Mouse (Mus musculus): Measurements from ENCODE around the gene Entpd8. TPM values are rescaled to one million over a fixed set of nuclear protein-coding genes. Genes with fewer than 3 reads are reported as not detected.

Entpd8 gene
- polyA plus RNA-seq, 1 experiment from 2014 or later = not detected

DNA sequence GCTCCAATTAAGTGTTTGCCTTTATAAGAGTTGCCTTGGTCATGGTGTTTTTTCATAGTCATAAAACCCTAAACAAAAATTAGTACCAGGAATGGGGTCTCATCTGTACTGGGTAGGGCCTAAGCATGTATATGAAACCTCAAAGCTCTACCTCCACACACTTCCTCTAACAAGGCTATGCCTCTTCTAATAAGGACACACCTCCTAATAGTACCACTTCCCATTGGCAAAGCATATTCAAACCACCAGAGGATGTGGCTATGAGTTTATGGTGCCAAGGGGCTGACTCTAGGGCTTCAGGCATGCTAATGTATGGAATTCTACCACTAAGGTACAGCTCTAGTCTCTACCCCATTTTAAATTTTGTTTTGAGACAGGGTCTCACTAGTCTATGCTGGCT, 14.6 kb upstream of the Entpd8 start:
- Histone ChIP-seq H3K36me3 (peaks cover 21% of the 10 kb centered on the region), H3K9ac (replicated peaks) (no peak overlapping the region), H3K27ac (replicated peaks) (no peak overlapping the region), H3K4me1 (no peaks in the 10 kb centered on the region), H3K27me3 (no peaks in the 10 kb centered on the region), H3K9me3 (no peaks in the 10 kb centered on the region), H3K4me2 (replicated peaks) (no peak overlapping the region), H3K4me3 (no peak overlapping the region)
- no peak for ATAC-seq (replicated peaks)

DNA sequence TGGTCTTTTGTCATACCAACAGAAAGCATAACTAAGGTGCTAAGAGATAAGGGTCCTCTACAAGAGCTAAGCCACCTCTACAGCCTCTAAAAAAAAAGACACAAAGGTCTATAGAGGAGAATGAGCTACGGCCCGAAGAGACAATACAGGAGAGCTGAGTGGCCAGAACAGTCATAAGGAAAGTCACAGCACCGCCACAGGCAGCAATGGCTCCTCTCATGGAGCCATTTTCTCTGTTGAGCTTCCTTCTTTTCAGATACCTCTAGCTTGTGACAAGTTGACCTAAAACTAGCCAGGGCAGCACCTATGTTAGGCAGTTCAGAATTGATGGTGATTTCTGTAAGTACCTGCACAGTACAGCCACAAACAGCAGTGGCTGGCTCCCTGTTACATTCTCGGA, 13.6 kb upstream of the Entpd8 start:
- Histone ChIP-seq H3K27ac (replicated peaks) (no peak overlapping the region), H3K4me3 (no peak overlapping the region), H3K36me3 (peaks cover 15% of the 10 kb centered on the region), H3K27me3 (no peaks in the 10 kb centered on the region), H3K9me3 (no peaks in the 10 kb centered on the region), H3K4me1 (no peaks in the 10 kb centered on the region), H3K4me2 (replicated peaks) (no peak overlapping the region), H3K9ac (replicated peaks) (no peak overlapping the region)
- no peak for ATAC-seq (replicated peaks)
- WGBS = 75% methylated on average over 4 of the region's 4 CpGs

DNA sequence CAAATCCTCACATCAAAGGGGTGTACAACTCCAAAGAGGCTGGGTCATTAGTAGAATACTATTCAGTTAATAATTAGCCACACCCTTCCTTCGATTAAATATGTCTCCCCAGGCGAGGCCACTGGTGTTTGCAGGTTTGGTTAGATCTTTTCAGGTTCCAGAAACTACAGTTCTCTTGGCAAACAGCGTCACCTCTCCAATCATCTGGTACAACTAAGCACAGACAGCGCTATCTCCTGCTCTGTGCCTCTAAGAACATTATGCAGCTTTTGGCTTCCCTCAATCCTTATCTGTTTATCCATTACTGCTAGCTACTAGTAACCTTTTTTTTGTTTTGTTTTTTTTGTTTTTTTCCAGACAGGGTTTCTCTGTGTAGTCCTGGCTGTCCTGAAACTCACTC, 10.6 kb upstream of the Entpd8 start:
- Histone ChIP-seq H3K27me3 (no peaks in the 10 kb centered on the region), H3K4me2 (replicated peaks) (no peak overlapping the region), H3K4me3 (no peak overlapping the region), H3K36me3 (no peaks in the 10 kb centered on the region), H3K9me3 (no peaks in the 10 kb centered on the region), H3K9ac (replicated peaks) (no peak overlapping the region), H3K4me1 (no peaks in the 10 kb centered on the region), H3K27ac (replicated peaks) (no peak overlapping the region)
- 62% methylated on average over 4 of the region's 4 CpGs for WGBS
- ATAC-seq (replicated peaks) = no peak

DNA sequence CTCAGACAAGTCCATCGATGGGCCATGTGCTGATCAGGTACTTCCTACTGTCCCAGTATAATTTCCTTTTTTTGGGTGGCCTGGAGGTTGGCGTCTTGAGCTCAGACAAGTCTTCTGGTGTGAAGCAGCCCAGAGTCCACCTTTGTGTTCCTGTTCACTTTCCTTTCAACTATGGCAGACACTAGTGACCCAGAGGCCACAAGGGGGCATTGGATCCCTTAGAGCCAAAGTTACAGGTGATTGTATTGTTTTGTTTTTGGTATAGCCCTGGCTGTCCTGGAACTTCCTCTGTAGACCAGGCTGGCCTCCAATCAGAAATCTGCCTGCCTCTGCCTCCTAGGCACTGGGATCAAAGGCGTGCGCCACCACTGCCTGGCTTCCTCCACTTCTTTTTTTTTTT, 7.7 kb upstream of the Entpd8 start:
- H3K4me1 ChIP-seq = no peaks in the 10 kb centered on the region
- H3K27ac ChIP-seq (replicated peaks) = no peak overlapping the region
- H3K9ac ChIP-seq (replicated peaks) = no peak overlapping the region
- no peaks in the 10 kb centered on the region for H3K36me3 ChIP-seq
- 87% methylated on average over 4 of the region's 4 CpGs for WGBS
- no peak for ATAC-seq (replicated peaks)
- no peaks in the 10 kb centered on the region for H3K9me3 ChIP-seq
- no peak overlapping the region for H3K4me3 ChIP-seq
- H3K4me2 ChIP-seq (replicated peaks) = no peak overlapping the region
- no peaks in the 10 kb centered on the region for H3K27me3 ChIP-seq

DNA sequence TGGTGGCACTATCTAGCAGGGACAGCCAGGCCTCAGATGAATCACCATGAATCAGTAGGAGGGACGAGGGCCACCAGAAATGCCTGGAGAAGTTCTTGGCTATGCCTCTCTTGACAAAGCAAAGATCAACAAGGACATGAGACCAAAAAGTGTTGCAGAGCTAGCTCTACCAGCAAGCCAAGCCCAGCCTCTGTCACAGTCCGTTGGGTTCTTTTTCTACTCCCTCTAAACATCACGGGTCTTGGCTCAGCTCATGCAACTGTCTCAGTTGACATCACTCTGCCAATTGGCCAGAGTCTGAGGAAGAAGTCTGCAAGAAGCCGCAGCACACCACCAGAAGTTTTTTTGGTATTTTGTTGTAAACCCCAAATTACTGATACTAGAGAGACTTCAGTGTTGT, 4.6 kb upstream of the Entpd8 start:
- ATAC-seq (replicated peaks) = no peak
- H3K4me3 ChIP-seq = no peak overlapping the region
- no peaks in the 10 kb centered on the region for H3K36me3 ChIP-seq
- no peak overlapping the region for H3K9ac ChIP-seq (replicated peaks)
- no peaks in the 10 kb centered on the region for H3K27me3 ChIP-seq
- H3K4me2 ChIP-seq (replicated peaks) = no peak overlapping the region
- 72% methylated on average over 4 of the region's 4 CpGs for WGBS
- H3K9me3 ChIP-seq = no peaks in the 10 kb centered on the region
- no peak overlapping the region for H3K27ac ChIP-seq (replicated peaks)
- no peaks in the 10 kb centered on the region for H3K4me1 ChIP-seq

DNA sequence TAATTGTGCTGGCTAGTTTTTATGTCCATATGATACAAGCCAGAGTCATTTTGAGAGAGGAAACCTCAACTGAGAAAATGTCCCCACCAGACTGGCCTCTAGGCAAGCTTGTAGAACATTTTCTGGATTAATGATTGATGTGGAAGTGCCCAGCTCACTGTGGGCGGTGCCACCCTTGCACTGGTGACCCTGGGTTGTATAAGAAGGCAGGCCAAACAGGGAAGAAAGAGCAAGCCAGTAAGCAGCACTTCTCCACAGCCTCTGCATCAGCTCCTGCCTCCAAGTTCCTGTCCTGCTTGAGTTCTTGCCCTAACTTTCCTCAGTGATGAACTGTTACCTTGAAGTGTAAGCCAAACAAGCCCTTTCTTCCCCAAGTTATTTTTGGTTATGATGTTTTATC, 1.1 kb upstream of the Entpd8 start:
- H3K36me3 ChIP-seq = no peaks in the 10 kb centered on the region
- H3K4me1 ChIP-seq = no peaks in the 10 kb centered on the region
- no peak overlapping the region for H3K4me3 ChIP-seq
- no peaks in the 10 kb centered on the region for H3K27me3 ChIP-seq
- H3K9me3 ChIP-seq = no peaks in the 10 kb centered on the region
- no peak overlapping the region for H3K4me2 ChIP-seq (replicated peaks)
- H3K9ac ChIP-seq (replicated peaks) = no peak overlapping the region
- H3K27ac ChIP-seq (replicated peaks) = no peak overlapping the region
- WGBS = 75% methylated on average over 1 of the region's 1 CpGs
- no peak for ATAC-seq (replicated peaks)

DNA sequence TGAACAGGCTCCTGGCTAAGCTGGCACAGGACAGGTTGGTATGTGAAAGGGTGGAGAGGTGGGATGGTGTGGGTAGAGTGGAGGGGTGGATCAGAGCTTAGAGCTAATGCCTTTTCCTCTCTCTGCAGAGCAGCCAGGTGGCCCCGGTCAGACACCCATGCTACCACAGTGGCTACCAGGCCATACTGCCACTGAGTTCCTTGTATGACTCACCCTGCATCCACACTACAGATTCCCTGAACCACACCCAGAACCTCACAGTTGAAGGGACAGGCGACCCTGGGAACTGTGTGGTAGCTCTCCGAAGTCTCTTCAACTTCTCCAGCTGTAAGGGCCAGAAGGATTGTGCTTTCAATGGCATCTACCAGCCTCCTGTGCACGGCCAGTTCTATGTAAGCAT, 3.6 kb downstream of the Entpd8 start:
- no peaks in the 10 kb centered on the region for H3K9me3 ChIP-seq
- no peak overlapping the region for H3K4me3 ChIP-seq
- no peak overlapping the region for H3K4me2 ChIP-seq (replicated peaks)
- H3K27me3 ChIP-seq = no peaks in the 10 kb centered on the region
- no peak overlapping the region for H3K27ac ChIP-seq (replicated peaks)
- H3K9ac ChIP-seq (replicated peaks) = no peak overlapping the region
- H3K36me3 ChIP-seq = no peaks in the 10 kb centered on the region
- no peaks in the 10 kb centered on the region for H3K4me1 ChIP-seq
- whole genome bisulfite sequencing = 83% methylated on average over 4 of the region's 4 CpGs
- ATAC-seq (replicated peaks) = no peak

DNA sequence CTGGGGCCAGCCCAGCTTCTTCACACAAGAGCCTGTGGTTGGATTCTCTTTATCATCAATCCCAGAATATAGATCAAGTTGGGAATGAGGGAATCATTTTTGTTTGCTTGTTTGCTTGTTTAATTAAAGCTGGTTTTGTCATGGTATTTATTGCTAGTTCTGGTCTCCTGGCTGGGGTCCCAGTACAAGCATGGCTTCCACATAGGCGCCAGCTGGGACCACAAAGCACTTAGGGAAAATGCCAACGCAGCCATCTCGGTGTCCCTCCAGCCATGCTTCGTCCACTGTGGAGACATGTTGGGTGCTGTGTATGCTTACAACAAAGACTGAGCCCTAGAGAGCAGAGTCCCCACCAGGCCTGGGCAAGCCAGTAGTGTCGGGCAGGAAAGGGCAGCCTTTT, 5.5 kb downstream of the Entpd8 start:
- Histone ChIP-seq H3K27me3 (no peaks in the 10 kb centered on the region), H3K4me3 (no peak overlapping the region), H3K4me2 (replicated peaks) (no peak overlapping the region), H3K9ac (replicated peaks) (no peak overlapping the region), H3K4me1 (no peaks in the 10 kb centered on the region), H3K36me3 (no peaks in the 10 kb centered on the region), H3K27ac (replicated peaks) (no peak overlapping the region), H3K9me3 (no peaks in the 10 kb centered on the region)
- ATAC-seq (replicated peaks) = no peak
- 77% methylated on average over 5 of the region's 5 CpGs for WGBS

DNA sequence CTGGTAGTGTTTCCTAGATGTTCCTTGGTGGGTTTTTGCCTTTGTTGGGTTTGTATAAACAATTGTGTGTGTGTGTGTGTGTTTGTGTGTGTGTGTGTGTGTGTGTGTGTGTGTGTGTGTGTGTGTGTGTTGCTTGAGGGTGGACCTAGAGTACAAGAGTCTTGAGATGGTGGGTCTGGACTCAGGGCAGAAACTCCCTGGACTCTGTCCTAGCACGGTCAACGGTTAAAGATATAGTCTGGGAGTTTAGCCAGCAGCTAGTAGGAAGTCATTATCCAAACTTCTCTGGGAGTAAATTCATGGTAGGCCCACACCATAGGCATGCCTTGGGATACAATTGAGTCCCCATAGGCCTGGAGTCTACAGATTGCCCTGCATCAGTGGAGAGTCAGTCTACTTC, 7.7 kb downstream of the Entpd8 start:
- Histone ChIP-seq H3K4me2 (replicated peaks) (no peak overlapping the region), H3K36me3 (no peaks in the 10 kb centered on the region), H3K27me3 (no peaks in the 10 kb centered on the region), H3K9ac (replicated peaks) (no peak overlapping the region), H3K4me3 (no peak overlapping the region), H3K9me3 (no peaks in the 10 kb centered on the region), H3K4me1 (no peaks in the 10 kb centered on the region), H3K27ac (replicated peaks) (no peak overlapping the region)
- WGBS = 100% methylated on average over 2 of the region's 2 CpGs
- ATAC-seq (replicated peaks) = no peak

DNA sequence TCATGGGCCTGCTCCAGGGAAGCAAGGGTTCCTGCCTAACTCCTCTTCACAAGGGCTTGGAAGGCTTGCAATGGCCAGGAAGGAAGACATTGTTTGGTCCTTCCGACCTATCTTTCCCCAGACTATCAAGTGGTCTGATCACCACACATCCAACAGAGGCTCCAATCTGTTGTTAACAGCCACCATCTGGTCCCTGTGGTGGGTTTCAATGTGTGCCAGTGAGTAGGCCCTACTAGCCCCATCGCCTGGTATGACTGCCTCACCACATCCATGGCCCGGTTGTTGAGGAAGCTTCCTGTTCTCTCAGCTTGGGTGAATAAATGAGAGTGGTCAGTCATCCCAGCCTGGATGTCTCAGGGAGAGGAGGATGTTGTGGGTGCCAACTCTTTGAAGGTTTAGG, 8.5 kb downstream of the Entpd8 start:
- H3K4me1 ChIP-seq = no peaks in the 10 kb centered on the region
- H3K9me3 ChIP-seq = no peaks in the 10 kb centered on the region
- ATAC-seq (replicated peaks) = no peak
- no peaks in the 10 kb centered on the region for H3K27me3 ChIP-seq
- no peak overlapping the region for H3K9ac ChIP-seq (replicated peaks)
- WGBS = 92% methylated on average over 3 of the region's 3 CpGs
- H3K36me3 ChIP-seq = no peaks in the 10 kb centered on the region
- H3K4me2 ChIP-seq (replicated peaks) = no peak overlapping the region
- H3K27ac ChIP-seq (replicated peaks) = no peak overlapping the region
- H3K4me3 ChIP-seq = no peak overlapping the region

DNA sequence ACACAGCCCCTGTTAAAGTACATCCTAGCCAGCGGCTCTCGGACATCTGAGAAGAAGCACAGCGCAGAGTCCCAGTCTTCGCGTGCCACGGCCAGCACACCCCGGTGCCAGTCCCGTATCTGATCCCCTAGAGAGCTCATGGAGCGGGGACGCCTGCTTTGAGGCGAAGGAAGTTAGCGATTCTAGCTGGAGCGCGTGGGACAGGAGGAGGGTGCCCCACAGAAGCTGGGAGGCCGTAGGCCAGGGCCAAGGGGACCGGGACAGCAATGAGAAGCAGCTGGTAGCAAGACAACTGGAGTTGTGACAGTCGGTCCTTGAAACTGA, 14.6 kb downstream of the Entpd8 start:
- H3K4me1 ChIP-seq = peaks cover 4% of the 10 kb centered on the region; the same call in 1 of the 2 replicates

DNA sequence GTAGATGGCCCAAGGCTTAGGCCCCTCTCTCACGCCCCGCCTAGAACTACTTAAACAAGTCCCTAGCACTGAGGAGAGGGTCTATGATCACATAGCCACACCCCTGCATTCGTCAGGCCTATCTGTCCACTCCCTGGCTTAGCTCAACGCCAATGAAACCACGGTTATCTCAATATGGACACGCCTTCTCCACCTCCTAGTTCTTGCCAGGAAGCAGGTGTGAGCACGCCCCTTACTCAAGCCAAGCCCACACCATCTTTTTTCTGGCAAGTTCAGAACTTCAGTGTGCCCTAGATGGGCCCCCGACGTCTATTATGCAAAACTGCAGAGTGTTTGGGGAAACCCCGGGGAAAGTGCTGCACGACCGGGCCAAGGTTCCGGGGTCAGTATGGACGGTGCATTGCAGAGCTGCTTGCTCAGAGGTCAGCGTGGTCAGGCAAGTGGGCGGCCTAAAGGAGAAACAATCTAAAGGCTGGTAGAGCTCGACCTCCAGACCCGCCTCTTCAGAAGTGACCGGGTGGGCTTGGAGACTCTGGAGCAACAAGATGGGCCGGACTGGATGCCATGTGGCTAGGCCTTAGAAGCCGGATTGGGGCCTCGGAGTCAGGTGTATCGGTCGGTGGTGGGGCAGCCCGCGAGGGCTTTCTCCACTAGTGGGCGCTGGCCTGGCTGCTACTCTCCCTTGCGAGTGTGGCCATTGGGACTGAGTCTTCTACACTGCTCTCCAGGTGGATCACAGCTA, 15.2 kb downstream of the Entpd8 start, which contains the start of gene Noxa1:
Gene Noxa1, minus strand, starts transcription at position 41 of the 742 bp plus-strand sequence.
- WGBS = 49% methylated on average over 28 of the region's 28 CpGs
- Histone ChIP-seq H3K27ac (replicated peaks) (no peak within 1 kb of the TSS), H3K4me1 (peaks cover 9% of the 10 kb centered on the region), H3K9ac (replicated peaks) (no peak within 1 kb of the TSS), H3K4me2 (replicated peaks) (no peak within 1 kb of the TSS), H3K36me3 (no peaks in the 10 kb centered on the region), H3K27me3 (no peaks in the 10 kb centered on the region), H3K9me3 (no peaks in the 10 kb centered on the region), H3K4me3 (no peak within 1 kb of the TSS)
- ATAC-seq (replicated peaks) = no peak

More for the DNA sequence above, 14.6 kb downstream of the Entpd8 start:
- Histone ChIP-seq H3K36me3 (no peaks in the 10 kb centered on the region), H3K9me3 (no peaks in the 10 kb centered on the region), H3K27ac (replicated peaks) (no peak overlapping the region), H3K4me3 (no peak overlapping the region), H3K4me2 (replicated peaks) (no peak overlapping the region), H3K27me3 (no peaks in the 10 kb centered on the region), H3K9ac (replicated peaks) (no peak overlapping the region)
- no peak for ATAC-seq (replicated peaks)
- 48% methylated on average over 17 of the region's 17 CpGs for WGBS

DNA sequence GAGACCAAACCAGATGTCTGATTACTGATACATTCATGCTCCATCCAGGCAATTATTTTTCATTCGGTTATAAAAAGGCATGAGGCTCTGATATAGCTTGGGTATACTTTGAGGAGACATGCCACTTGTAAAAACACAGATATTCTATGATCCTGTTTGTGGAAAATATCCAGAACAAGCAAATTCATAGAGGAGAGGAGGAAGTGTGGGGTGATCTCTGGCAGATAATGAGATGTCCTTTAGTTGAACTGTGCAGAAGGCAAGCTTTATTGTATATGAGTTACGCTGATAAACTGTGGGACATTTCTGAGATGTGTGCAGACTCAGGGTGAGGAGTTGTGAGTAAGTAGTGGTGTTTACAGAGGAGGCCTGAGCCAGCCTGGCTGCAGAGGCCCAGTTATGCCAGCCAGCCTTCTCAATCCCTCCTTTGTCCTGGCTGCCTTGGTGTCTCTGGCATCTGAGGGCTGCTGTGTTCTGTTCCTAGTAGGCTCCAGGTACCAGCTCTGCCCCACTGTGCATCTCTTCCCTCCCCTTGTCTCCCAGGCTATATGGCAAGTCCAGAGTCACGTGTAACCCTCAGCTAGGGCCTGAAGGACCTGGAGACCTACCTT, 18.0 kb downstream of the Entpd8 start:
- no peak overlapping the region for H3K4me2 ChIP-seq (replicated peaks)
- H3K27me3 ChIP-seq = no peaks in the 10 kb centered on the region
- peaks cover 10% of the 10 kb centered on the region for H3K4me1 ChIP-seq
- H3K4me3 ChIP-seq = no peak overlapping the region
- WGBS = 78% methylated on average over 3 of the region's 3 CpGs
- no peak overlapping the region for H3K27ac ChIP-seq (replicated peaks)
- no peaks in the 10 kb centered on the region for H3K9me3 ChIP-seq
- H3K36me3 ChIP-seq = no peaks in the 10 kb centered on the region
- ATAC-seq (replicated peaks) = no peak
- H3K9ac ChIP-seq (replicated peaks) = no peak overlapping the region

All from forebrain, embryonic 15.5 days (tissue).